8 mouse cellular contexts compared by ENCODE assay signal in the genomic region with DNA sequence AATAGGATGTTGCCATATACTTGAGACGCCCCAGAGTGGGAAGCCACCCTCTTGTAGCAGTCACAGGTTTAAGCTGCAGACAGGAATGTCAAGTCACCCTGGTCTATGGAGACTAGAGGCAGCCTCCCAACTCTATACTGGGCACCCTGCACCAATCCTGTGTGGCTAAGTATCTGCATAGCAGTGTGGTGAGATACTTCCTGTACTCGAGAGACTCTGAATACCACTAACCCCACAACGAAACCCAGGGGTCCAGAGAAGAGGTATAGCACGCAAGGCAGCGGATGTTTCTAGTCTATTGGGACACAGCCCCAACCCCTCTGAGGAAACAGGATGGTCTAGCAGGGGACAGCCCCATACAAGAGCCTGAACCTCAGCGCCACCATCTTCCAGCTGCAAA. TPM values are rescaled to one million over a fixed set of nuclear protein-coding genes. Genes with fewer than 3 reads are reported as not detected.
A peak's percentile ranks its signal among the peaks of the same experiment; 100 is the strongest.
DNase-seq lines count a peak whose midpoint lies in the region; ATAC-seq and TF ChIP-seq lines count a peak whose summit lies in the region.
"Had no signal": no experiment of that assay in that cellular context is flagged by ENCODE, and none has a peak within 500 bp of the region (broad histone marks: within the 10 kb centered on the region; RNA-seq: fewer than 3 reads in every experiment).

No protein-coding gene starts in this region.

- ATAC-seq in kidney, postnatal 0 days (replicated peaks; ENCODE audit: low FRiP score, low read depth): no peak
- no peak for ATAC-seq in embryonic facial prominence, embryonic 12.5 days (ENCODE audit: insufficient number of reproducible peaks, insufficient read depth, low FRiP score, low TSS enrichment)

- TF ChIP-seq POLR2A in CH12.LX (IDR thresholded peaks at IDR 0.05; ENCODE audit: low read depth, low read length): no peak

- H3K4me2 ChIP-seq in kidney, postnatal 0 days (ENCODE audit: low read length): peak overlapping the region; percentile 27; the same call in 1 of the 2 replicates
- peak overlapping the region; percentile 12; the same call in 1 of the 2 replicates for H3K4me2 ChIP-seq in CH12.LX (ENCODE audit: insufficient read depth, low read depth, poor library complexity, severe bottlenecking)
- no peak overlapping the region for H3K4me2 ChIP-seq in embryonic facial prominence, embryonic 12.5 days (replicated peaks)
- H3K4me2 ChIP-seq: liver, embryonic 15.5 days had no signal

- no peak for DNase-seq in kidney, postnatal 0 days (ENCODE audit: low spot score)
- DNase-seq in kidney, postnatal 10 days: no peak
- peak; percentile 88 for DNase-seq in CH12.LX (ENCODE audit: extremely low read depth)
- no peak for DNase-seq in right cerebral cortex, postnatal 10 days (ENCODE audit: low spot score in 2 of 2)
- no peak for DNase-seq in embryo, embryonic 10 days (ENCODE audit: low spot score)

- dilution Hi-C loops in CH12.LX (cut with MboI; ENCODE audit: extremely low pct_ligation_motif_present, extremely low pct_unique_long_range_greater_than_20kb, low sequenced_read_pairs): no loop called here

- TF ChIP-seq RAD21 in CH12.LX (IDR thresholded peaks at IDR 0.05; ENCODE audit: low read depth, low read length): no peak

- no peaks in the 10 kb centered on the region for H3K79me2 ChIP-seq in CH12.LX (replicated peaks; ENCODE audit: control insufficient read depth, extremely low read depth, insufficient read depth, poor library complexity, severe bottlenecking)

- no peak overlapping the region for H3K4me3 ChIP-seq in kidney, postnatal 0 days (replicated peaks; ENCODE audit: low read depth, low read length)
- no peak overlapping the region for H3K4me3 ChIP-seq in CH12.LX (replicated peaks in 1 of 3; ENCODE audit: low read depth in 2 of 3, low read length in 2 of 3, poor library complexity in 1 of 3)
- H3K4me3 ChIP-seq in embryonic facial prominence, embryonic 12.5 days: no peak overlapping the region
- H3K4me3 ChIP-seq in megakaryocyte, embryonic 14.5 days (replicated peaks): peak overlapping the region; percentile 20
- H3K4me3 ChIP-seq: liver, embryonic 15.5 days had no signal

- 57% methylated on average over 6 of the region's 6 CpGs for WGBS in kidney, postnatal 0 days
- 60% methylated on average over 6 of the region's 6 CpGs for WGBS in embryonic facial prominence, embryonic 12.5 days

- no peaks in the 10 kb centered on the region for H3K9me3 ChIP-seq in kidney, postnatal 0 days (replicated peaks; ENCODE audit: low read length)
- H3K9me3 ChIP-seq in CH12.LX (replicated peaks; ENCODE audit: low read length): no peaks in the 10 kb centered on the region
- H3K9me3 ChIP-seq in embryonic facial prominence, embryonic 12.5 days: no peaks in the 10 kb centered on the region
- no peaks in the 10 kb centered on the region for H3K9me3 ChIP-seq in megakaryocyte, embryonic 14.5 days
- H3K9me3 ChIP-seq: liver, embryonic 15.5 days had no signal

- no peaks in the 10 kb centered on the region for H3K36me3 ChIP-seq in kidney, postnatal 0 days (ENCODE audit: insufficient read depth, low read length)
- no peaks in the 10 kb centered on the region for H3K36me3 ChIP-seq in CH12.LX (replicated peaks in 1 of 2; ENCODE audit: control insufficient read depth in 1 of 2, insufficient read depth in 1 of 2, low read length in 1 of 2)
- no peaks in the 10 kb centered on the region for H3K36me3 ChIP-seq in embryonic facial prominence, embryonic 12.5 days
- no peaks in the 10 kb centered on the region for H3K36me3 ChIP-seq in megakaryocyte, embryonic 14.5 days (replicated peaks; ENCODE audit: low read length)
- H3K36me3 ChIP-seq: liver, embryonic 15.5 days had no signal

- no peak overlapping the region for H3K9ac ChIP-seq in kidney, postnatal 0 days (ENCODE audit: low read depth, low read length)
- H3K9ac ChIP-seq in CH12.LX (ENCODE audit: insufficient read depth, low read depth): no peak overlapping the region
- no peak overlapping the region for H3K9ac ChIP-seq in embryonic facial prominence, embryonic 12.5 days
- H3K9ac ChIP-seq: liver, embryonic 15.5 days had no signal

- no peak for TF ChIP-seq EP300 in CH12.LX (IDR thresholded peaks at IDR 0.05; ENCODE audit: low read length)

- in situ Hi-C loops in CH12.LX (cut with MboI; ENCODE audit: low pct_ligation_motif_present, low pct_unique_long_range_greater_than_20kb, low sequenced_read_pairs): no loop called here

- peaks cover 63% of the 10 kb centered on the region for H3K4me1 ChIP-seq in kidney, postnatal 0 days (replicated peaks; ENCODE audit: insufficient read depth, low read length)
- H3K4me1 ChIP-seq in CH12.LX (ENCODE audit: control insufficient read depth in 1 of 2, insufficient read depth in 2 of 2): peaks cover 8 to 25% of the 10 kb centered on the region in 2 experiments
- peaks cover 76% of the 10 kb centered on the region for H3K4me1 ChIP-seq in embryonic facial prominence, embryonic 12.5 days
- H3K4me1 ChIP-seq in megakaryocyte, embryonic 14.5 days: peaks cover 25% of the 10 kb centered on the region
- H3K4me1 ChIP-seq: liver, embryonic 15.5 days had no signal

- no peak for TF ChIP-seq CTCF in kidney, postnatal 0 days (IDR thresholded peaks at IDR 0.05; ENCODE audit: low read depth)
- TF ChIP-seq CTCF in CH12.LX (conservative IDR thresholded peaks at IDR 0.05 in 1 of 2, IDR thresholded peaks at IDR 0.05 in 1 of 2; ENCODE audit: low read depth in 2 of 2, low read length in 2 of 2): no peak

- no peaks in the 10 kb centered on the region for H3K27me3 ChIP-seq in kidney, postnatal 0 days (ENCODE audit: insufficient read depth, low read length)
- peaks cover 97% of the 10 kb centered on the region for H3K27me3 ChIP-seq in CH12.LX (replicated peaks)
- H3K27me3 ChIP-seq in embryonic facial prominence, embryonic 12.5 days: 0 out of 2 replicates have a peak, but pooled peaks cover 6% of the 10 kb centered on the region
- peaks cover 97% of the 10 kb centered on the region for H3K27me3 ChIP-seq in megakaryocyte, embryonic 14.5 days (replicated peaks)

- peak overlapping the region; percentile 75 for H3K27ac ChIP-seq in kidney, postnatal 0 days
- H3K27ac ChIP-seq in CH12.LX (ENCODE audit: insufficient read depth, low read depth): no peak overlapping the region
- peak overlapping the region; percentile 66 for H3K27ac ChIP-seq in embryonic facial prominence, embryonic 12.5 days
- H3K27ac ChIP-seq: liver, embryonic 15.5 days had no signal

TF ChIP-seq in CH12.LX, 34 proteins besides CTCF, POLR2A, EP300 and RAD21:
- peak; percentile 86; the same call in 1 of the 2 replicates for TF ChIP-seq TCF12 (IDR thresholded peaks at IDR 0.05; ENCODE audit: low read depth, low read length)
- no peak for TF ChIP-seq MXI1 (IDR thresholded peaks at IDR 0.05; ENCODE audit: low read depth, low read length)
- TF ChIP-seq BHLHE40 (IDR thresholded peaks at IDR 0.05; ENCODE audit: low read depth, low read length): peak; percentile 73
- peak; percentile 76 for TF ChIP-seq MAFK (IDR thresholded peaks at IDR 0.05; ENCODE audit: insufficient replicate concordance, low read length)
- no peak for TF ChIP-seq MYC (IDR thresholded peaks at IDR 0.05; ENCODE audit: low read depth, low read length)
- TF ChIP-seq IRF4 (IDR thresholded peaks at IDR 0.05; ENCODE audit: low read depth, low read length): 0 out of 2 replicates have a peak, but pooled peaks have one; percentile 16
- TF ChIP-seq ETS1 (conservative IDR thresholded peaks at IDR 0.05; ENCODE audit: low read depth, low read length): peak; percentile 37; the same call in 1 of the 2 replicates

RNA-seq across cellular contexts. Expression of a gene that starts 22.9 kb away (rescaled TPM):
- polyA plus RNA-seq in kidney, postnatal 0 days (2015; fragmentation: Nextera tagmentation; extraction: Ambion mirVana): 7.8 TPM in 2 replicates
- 0.21 and 0.29 TPM in 2 replicates for total RNA-seq in CH12.LX (2012; rRNA removed)
- 0.04 and 0.05 TPM in 2 replicates for total RNA-seq in CH12.LX (2014; rRNA removed)
- polyA plus RNA-seq in CH12.LX (2012; ENCODE audit: insufficient read length, low read depth): 0.05 and 0.06 TPM in 2 replicates
- 5.7 and 6.3 TPM in 2 replicates for polyA plus RNA-seq in embryonic facial prominence, embryonic 12.5 days (2016; fragmentation: Nextera tagmentation; extraction: Ambion mirVana)
- polyA plus RNA-seq in megakaryocyte, embryonic 14.5 days (2012; ENCODE audit: insufficient read depth, low replicate concordance): 0.02 TPM in 1 of 2 replicates, not detected in the other

RNA-seq across cellular contexts. Expression of a gene that starts 55.9 kb away (rescaled TPM):
- 17.8 and 19.6 TPM in 2 replicates for polyA plus RNA-seq in kidney, postnatal 0 days (2015; fragmentation: Nextera tagmentation; extraction: Ambion mirVana)
- 5.9 and 6.7 TPM in 2 replicates for total RNA-seq in CH12.LX (2012; rRNA removed)
- 3.3 and 4.1 TPM in 2 replicates for total RNA-seq in CH12.LX (2014; rRNA removed)
- 13.3 and 19.1 TPM in 2 replicates for polyA plus RNA-seq in CH12.LX (2012; ENCODE audit: insufficient read length, low read depth)
- 12.2 and 13.0 TPM in 2 replicates for polyA plus RNA-seq in embryonic facial prominence, embryonic 12.5 days (2016; fragmentation: Nextera tagmentation; extraction: Ambion mirVana)
- polyA plus RNA-seq in megakaryocyte, embryonic 14.5 days (2012; ENCODE audit: insufficient read depth, low replicate concordance): 1.1 and 1.6 TPM in 2 replicates
